Mouse (Mus musculus) adrenal gland, postnatal 36 days (tissue): Measurements from ENCODE around the gene Sp9. TPM values are rescaled to one million over a fixed set of nuclear protein-coding genes. Genes with fewer than 3 reads are reported as not detected.
A peak's percentile ranks its signal among the peaks of the same experiment; 100 is the strongest.

Experiments
- DNase-seq, 2 experiments: peaks; one replicate each; pipeline ENCODE4 v3.0.0; 2021; ENCODE audit warnings: mixed read lengths in 1 of 2
- long read RNA-seq, 2 experiments: library from polyadenylated mRNA; stranded (forward); transcript quantifications; one replicate each; pipeline ENCODE4 v2.0.0; 2021; ENCODE audit warnings: borderline sequencing depth in 2 of 2
- total RNA-seq, 2 experiments: library from RNA; stranded (reverse); gene quantifications; 2 replicates each; pipeline ENCODE4 v1.2.3; 2021

Gene Sp9
- total RNA-seq = not detected
- long read RNA-seq, experiment 1 = 0 reads
- long read RNA-seq, experiment 2 = 0 reads

DNA sequence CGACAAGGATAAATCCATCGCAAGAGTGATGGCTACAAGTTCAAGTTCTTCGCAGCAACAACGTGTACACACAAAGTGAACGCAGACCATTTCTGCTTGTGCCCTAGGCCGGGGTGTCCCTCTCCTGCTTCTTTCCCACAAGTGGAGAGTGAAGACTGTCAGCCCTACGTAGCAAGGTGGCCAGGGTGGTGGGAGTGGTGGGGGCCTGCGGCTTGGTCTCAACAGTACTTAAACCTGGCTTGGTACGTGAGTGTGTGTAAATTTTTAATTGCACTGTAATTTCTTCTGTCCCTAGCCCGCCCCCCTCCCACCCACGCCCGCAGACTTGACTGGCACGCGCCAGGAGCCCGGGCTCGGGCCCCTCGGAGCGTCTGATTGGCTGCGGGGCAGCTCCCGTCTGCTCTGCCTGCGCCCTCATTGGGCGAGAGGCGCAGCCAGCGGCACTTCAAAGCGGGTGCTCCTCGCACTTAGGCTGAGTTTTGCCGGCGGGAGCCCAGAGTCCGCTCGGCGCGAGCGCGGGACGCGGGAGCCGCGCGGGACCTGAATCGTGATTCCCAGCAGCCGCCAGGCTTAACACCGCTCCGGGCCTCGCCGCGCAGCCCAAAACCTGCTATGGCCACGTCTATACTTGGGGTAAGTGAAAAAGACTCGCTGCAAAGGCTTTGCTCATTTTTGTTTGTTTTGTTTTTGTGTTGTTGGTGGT is at the start of gene Sp9:
Sp9 (plus strand) TSS at position 467 of the 703 bp plus-strand sequence.
- peak; percentile 40 to 52 for DNase-seq

DNA sequence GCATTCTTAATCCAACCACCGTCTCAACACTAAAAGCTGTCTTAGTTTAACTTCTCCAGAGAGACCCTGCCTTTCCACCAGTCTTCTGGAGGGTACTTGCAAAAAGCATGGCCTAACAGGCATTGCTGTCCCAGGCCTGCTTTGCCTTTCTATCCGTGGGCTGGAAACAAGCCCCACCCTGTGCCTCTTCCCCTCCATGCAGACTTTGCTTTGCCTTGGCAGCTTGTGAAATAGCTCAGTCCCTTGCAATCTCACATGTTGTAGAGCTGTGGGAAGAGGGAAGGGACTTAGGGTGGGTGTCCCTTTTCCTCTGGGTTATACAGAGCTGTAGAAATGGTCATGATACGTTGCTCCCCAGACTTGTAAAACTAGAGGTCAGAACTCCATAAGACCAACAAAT is 40.6 kb upstream of the Sp9 start:
- no peak for DNase-seq

- no peak for DNase-seq
Measured at GRCm38 (mm10) chr2:73241299-73241698, 30.4 kb upstream of the Sp9 start.

GRCm38 (mm10) chr2:73248701-73249100 is 23.0 kb upstream of the Sp9 start:
- DNase-seq = no peak

GRCm38 (mm10) chr2:73263172-73263765 is 8.5 kb upstream of the Sp9 start:
- DNase-seq = no peak

- DNase-seq = no peak
Measured at GRCm38 (mm10) chr2:73263794-73264610, 7.7 kb upstream of the Sp9 start.

- DNase-seq = no peak
Measured at GRCm38 (mm10) chr2:73264611-73265195, 7.0 kb upstream of the Sp9 start.

- no peak for DNase-seq
Measured at GRCm38 (mm10) chr2:73266011-73266410, 5.7 kb upstream of the Sp9 start.

- no peak for DNase-seq
Measured at GRCm38 (mm10) chr2:73266623-73267022, 5.1 kb upstream of the Sp9 start.

GRCm38 (mm10) chr2:73267231-73267630 is 4.5 kb upstream of the Sp9 start:
- DNase-seq = no peak

DNA sequence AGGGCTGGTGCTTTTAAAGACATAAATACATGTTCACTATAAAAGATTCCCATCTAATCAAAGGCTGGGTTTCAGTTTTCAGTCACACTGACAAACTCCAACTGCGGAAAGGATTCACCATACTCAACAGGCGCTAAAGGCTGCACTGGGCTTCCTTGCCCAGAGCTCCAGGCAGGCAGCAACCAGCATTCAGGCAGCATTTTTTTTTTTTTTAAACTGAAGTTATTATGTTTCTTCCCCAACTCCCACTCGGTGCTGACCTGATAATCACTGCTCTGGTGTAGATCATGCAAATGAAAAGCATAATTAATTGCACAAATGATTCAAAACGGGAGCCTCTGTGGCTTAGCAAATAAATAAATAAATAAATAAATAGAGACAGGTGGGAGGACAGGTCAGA is 3.9 kb upstream of the Sp9 start:
- no peak for DNase-seq

- DNase-seq = no peak
Measured at GRCm38 (mm10) chr2:73268281-73268680, 3.4 kb upstream of the Sp9 start.

DNA sequence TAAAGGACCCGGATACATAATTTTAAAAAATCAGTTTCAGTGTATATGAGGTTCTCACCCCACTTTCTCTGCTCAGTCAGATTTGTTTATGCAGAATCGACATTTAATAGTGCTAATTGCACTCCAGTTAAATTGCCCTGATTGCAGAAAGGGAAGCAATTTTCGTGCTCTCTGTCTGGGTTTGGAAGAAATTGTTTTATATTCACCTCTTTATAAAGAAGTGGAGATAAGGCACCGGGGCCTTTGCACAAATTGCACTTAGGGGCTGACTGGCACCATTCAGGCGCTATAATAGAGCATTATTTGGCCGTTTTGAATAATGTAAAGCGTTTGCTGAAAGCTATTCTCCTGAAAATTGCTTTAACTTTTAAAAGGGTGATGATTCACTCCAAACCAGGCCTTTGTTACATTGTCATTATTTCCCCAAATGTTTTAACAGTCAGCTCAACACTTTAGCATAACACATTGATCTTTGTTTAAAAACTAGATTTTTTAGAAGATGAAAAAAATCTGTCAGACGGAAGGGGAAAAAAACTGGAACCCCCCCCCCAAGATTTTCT is 2.8 kb upstream of the Sp9 start:
- DNase-seq = no peak

DNA sequence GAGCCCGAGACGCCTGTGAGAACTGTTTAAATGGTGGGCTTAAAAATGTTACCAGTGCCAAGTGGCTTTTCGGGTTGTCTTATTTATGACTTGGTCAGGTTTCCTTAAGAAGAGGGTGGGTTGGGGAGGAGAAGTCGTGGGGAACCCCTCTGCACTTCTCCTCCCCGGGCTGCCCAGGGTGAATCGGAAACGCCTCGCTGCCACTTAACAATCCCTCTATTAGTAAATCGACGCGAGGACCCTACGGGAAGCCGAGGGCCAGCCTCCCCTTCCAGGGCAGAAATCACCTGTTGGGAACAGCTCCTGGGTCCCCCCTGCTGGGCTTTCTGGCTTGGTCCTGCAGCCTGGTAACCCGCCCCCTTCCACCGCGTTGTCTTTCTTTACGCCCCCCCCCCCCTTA is 2.1 kb upstream of the Sp9 start:
- DNase-seq = no peak

DNA sequence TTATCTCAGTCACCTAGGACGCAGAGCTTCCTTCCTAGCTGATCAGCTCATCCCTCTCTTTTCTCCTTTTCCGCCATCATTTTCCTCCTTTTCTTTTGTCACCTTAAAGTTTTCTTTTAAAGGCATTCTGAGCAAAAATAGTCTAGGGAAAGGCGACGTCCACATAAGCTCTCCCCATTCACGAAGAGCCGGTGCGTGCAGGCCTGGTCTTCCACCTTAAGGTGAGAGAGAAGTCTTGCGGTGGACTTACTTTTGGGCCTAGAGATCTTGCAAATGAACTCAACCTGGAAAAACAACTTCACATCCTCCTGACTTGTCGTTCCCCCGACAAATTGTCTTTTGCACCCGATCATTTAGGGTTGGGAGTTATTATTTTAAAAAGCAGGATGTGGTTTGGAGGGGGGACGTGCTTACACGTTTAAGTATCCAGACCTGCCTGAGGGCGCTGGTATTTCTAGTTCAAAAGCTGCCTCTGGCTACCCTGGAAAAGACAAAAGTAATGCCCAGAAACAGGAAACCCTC is 1.6 kb upstream of the Sp9 start:
- no peak for DNase-seq

GRCm38 (mm10) chr2:73270593-73271458 is 899 bp upstream of the Sp9 start:
- no peak for DNase-seq

DNA sequence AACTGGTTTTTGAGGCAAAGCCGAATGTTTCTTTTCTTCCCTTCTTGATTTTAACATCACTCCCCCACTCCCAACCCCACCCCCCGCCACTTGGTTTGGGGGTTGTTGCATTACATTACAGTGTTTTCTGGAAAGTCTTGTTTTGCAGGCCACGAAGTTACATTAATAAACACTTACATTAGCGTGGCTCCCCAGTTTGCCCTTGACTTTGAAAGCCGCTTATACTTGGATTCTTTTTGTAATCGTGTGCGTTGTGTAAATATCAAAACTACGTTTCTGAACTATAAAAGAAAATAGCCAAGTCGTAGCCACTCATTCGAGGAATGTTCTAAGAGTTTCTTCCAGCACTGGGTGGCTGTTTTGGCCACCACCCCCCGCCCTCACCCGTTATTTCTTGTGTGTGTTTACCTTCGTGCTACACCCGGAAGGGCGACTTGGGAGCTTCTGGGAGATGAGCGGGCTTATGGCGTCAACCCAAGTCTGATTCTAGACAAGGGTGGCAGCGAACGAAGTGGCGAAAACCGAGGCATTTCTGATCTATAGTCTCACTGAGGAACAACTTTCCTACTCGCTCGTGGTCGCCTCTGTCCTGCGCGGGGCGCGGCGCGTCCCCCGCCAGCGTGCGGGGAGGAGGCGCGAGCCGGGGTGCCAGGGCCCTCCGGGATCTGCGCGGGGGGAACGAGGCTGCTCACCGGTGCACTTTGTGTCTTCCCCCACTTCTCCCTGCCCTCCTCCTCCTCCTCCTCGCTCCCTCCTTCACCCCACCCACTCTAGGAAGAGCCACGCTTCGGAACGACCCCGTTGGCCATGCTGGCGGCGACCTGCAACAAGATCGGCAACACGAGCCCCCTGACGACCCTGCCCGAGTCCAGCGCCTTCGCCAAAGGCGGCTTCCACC is 875 bp downstream of the Sp9 start:
- no peak for DNase-seq

- DNase-seq = no peak
Measured at GRCm38 (mm10) chr2:73273249-73274118, 1.8 kb downstream of the Sp9 start.
